Mouse (Mus musculus) CD4-positive helper T cell, adult 2 months (primary cell): ENCODE measurements around the gene P2ry6.
A peak's percentile ranks its signal among the peaks of the same experiment; 100 is the strongest.

Experiments
- DNase-seq: peaks from one replicate; pipeline ENCODE4 v3.0.0-alpha.2; 2012; ENCODE audit warnings: low read depth, missing footprints, low spot score

Gene P2ry6

GRCm38 (mm10) chr7:100918176-100918575, 56.3 kb downstream of the P2ry6 start:
- no peak for DNase-seq

GRCm38 (mm10) chr7:100917751-100918150, 56.7 kb downstream of the P2ry6 start:
- no peak for DNase-seq

GRCm38 (mm10) chr7:100916526-100916925, 57.9 kb downstream of the P2ry6 start:
- DNase-seq = no peak

GRCm38 (mm10) chr7:100915204-100915603, 59.2 kb downstream of the P2ry6 start:
- DNase-seq = no peak

- no peak for DNase-seq
Observed at GRCm38 (mm10) chr7:100911791-100912190, 62.7 kb downstream of the P2ry6 start.

GRCm38 (mm10) chr7:100911246-100911770, 63.1 kb downstream of the P2ry6 start:
- no peak for DNase-seq

- peak; percentile 13 for DNase-seq
Observed at GRCm38 (mm10) chr7:100908567-100908966, 65.9 kb downstream of the P2ry6 start.

- DNase-seq = no peak
Observed at GRCm38 (mm10) chr7:100908061-100908460, 66.4 kb downstream of the P2ry6 start.

GRCm38 (mm10) chr7:100907231-100907630, 67.2 kb downstream of the P2ry6 start:
- DNase-seq = peak; percentile 79

GRCm38 (mm10) chr7:100906029-100906789, 68.2 kb downstream of the P2ry6 start:
- DNase-seq = no peak

- DNase-seq = no peak
Observed at GRCm38 (mm10) chr7:100905037-100905436, 69.4 kb downstream of the P2ry6 start.

GRCm38 (mm10) chr7:100904612-100905011, 69.8 kb downstream of the P2ry6 start:
- no peak for DNase-seq

GRCm38 (mm10) chr7:100902451-100903137, 71.9 kb downstream of the P2ry6 start:
- no peak for DNase-seq

- DNase-seq = no peak
Observed at GRCm38 (mm10) chr7:100897828-100898227, 76.6 kb downstream of the P2ry6 start.

- DNase-seq = no peak
Observed at GRCm38 (mm10) chr7:100894833-100895226, 79.6 kb downstream of the P2ry6 start.

- peak; percentile 48 for DNase-seq
Observed at GRCm38 (mm10) chr7:100894057-100894832, 80.2 kb downstream of the P2ry6 start.

GRCm38 (mm10) chr7:100893249-100894056, 81.0 kb downstream of the P2ry6 start:
- no peak for DNase-seq
